Mouse (Mus musculus) liver, embryonic 14.5 days (tissue): ENCODE results near the gene Rasal1.

Source experiments
- CTCF ChIP-seq: IDR thresholded peaks from 2 replicates; pipeline ENCODE4 v1.5.1; 2016; ENCODE audit warnings: antibody characterized with exemption, low read depth, control low read depth
- EP300 ChIP-seq: IDR thresholded peaks from 2 replicates; pipeline ENCODE4 v1.6.1; 2016; ENCODE audit warnings: antibody characterized with exemption, low read depth

- TF ChIP-seq CTCF, result peak; percentile 97
- TF ChIP-seq EP300, result no peak
Observed at GRCm38 (mm10) chr5:120619201-120619600, 29.4 kb upstream of the Rasal1 start.
